Mouse (Mus musculus) myocyte (in vitro differentiated cells): Measurements from ENCODE around the gene Myo10. TPM values are rescaled to one million over a fixed set of nuclear protein-coding genes. Genes with fewer than 3 reads are reported as not detected.

Source experiments
- H3K27me3 ChIP-seq: one replicate; pipeline ENCODE4 v1.6.1; 2011; ENCODE audit not compliant: control insufficient read depth, insufficient read depth, insufficient read length
- H3K36me3 ChIP-seq: one replicate; pipeline ENCODE4 v1.6.1; 2011; ENCODE audit not compliant: control insufficient read depth, insufficient read depth
- H3K4me2 ChIP-seq: one replicate; pipeline ENCODE4 v1.6.1; 2011; ENCODE audit warnings: low read depth, control low read depth
- H3K4me3 ChIP-seq: one replicate; pipeline ENCODE4 v1.5.1; 2011; ENCODE audit warnings: mild to moderate bottlenecking, control low read depth, moderate library complexity
- H3K79me2 ChIP-seq: one replicate; pipeline ENCODE4 v1.6.1; 2011; ENCODE audit not compliant: control insufficient read depth, insufficient read depth
- H3ac ChIP-seq: one replicate; pipeline ENCODE4 v1.6.1; 2011; ENCODE audit not compliant: control insufficient read depth, insufficient read length
- CEBPB ChIP-seq: IDR thresholded peaks from 2 replicates; pipeline ENCODE4 v1.6.1; 2011; ENCODE audit warnings: mild to moderate bottlenecking, moderate library complexity; ENCODE audit not compliant: poor library complexity, insufficient read depth, severe bottlenecking
- E2F4 ChIP-seq: IDR thresholded peaks from one replicate; pipeline ENCODE4 v1.6.1; 2011; ENCODE audit warnings: mild to moderate bottlenecking, control low read depth, moderate library complexity; ENCODE audit not compliant: insufficient read depth
- MAX ChIP-seq: IDR thresholded peaks from one replicate; pipeline ENCODE4 v1.6.1; 2011; ENCODE audit warnings: low read depth, mild to moderate bottlenecking, control low read depth
- MYOD1 ChIP-seq, 3 experiments: IDR thresholded peaks; one replicate each; pipeline ENCODE4 v1.6.1; 2011; ENCODE audit warnings: control low read depth in 2 of 3, low read depth in 2 of 3, mild to moderate bottlenecking in 2 of 3, moderate library complexity in 1 of 3; ENCODE audit not compliant: insufficient read length in 2 of 3, control insufficient read depth in 1 of 3
- MYOG ChIP-seq, 3 experiments: IDR thresholded peaks; one replicate each; pipeline ENCODE4 v1.6.1; 2011; ENCODE audit warnings: control low read depth in 2 of 3, low read depth in 2 of 3, mild to moderate bottlenecking in 2 of 3; ENCODE audit not compliant: insufficient read length in 2 of 3, control insufficient read depth in 1 of 3, insufficient read depth in 1 of 3
- POLR2A ChIP-seq: IDR thresholded peaks from one replicate; pipeline ENCODE4 v1.6.1; 2011; ENCODE audit warnings: low read depth, mild to moderate bottlenecking, control low read depth, moderate library complexity; ENCODE audit not compliant: insufficient read length
- POLR2AphosphoS2 ChIP-seq: IDR thresholded peaks from one replicate; pipeline ENCODE4 v1.6.1; 2011; ENCODE audit warnings: low read depth, control low read depth; ENCODE audit not compliant: insufficient read length
- SRF ChIP-seq: IDR thresholded peaks from one replicate; pipeline ENCODE4 v1.6.1; 2011; ENCODE audit warnings: low read depth; ENCODE audit not compliant: control insufficient read depth, insufficient read length
- TCF12 ChIP-seq: IDR thresholded peaks from one replicate; pipeline ENCODE4 v1.6.1; 2011; ENCODE audit warnings: mild to moderate bottlenecking, control low read depth; ENCODE audit not compliant: poor library complexity, insufficient read depth, severe bottlenecking
- TCF3 ChIP-seq: IDR thresholded peaks from one replicate; pipeline ENCODE4 v1.6.1; 2011; ENCODE audit warnings: low read depth, control low read depth; ENCODE audit not compliant: insufficient read length
- USF1 ChIP-seq: IDR thresholded peaks from one replicate; pipeline ENCODE4 v1.6.1; 2011; ENCODE audit warnings: low read depth, mild to moderate bottlenecking, control low read depth, moderate library complexity
- polyA plus RNA-seq: library from polyadenylated mRNA; unstranded; fragments of >200 nt; fragmentation: generic; extraction: Trizol; gene quantifications from one replicate; pipeline ENCODE4 v1.2.1, GENCODE M21; 2012; ENCODE audit warnings: missing spikeins

Gene Myo10
- polyA plus RNA-seq, 1 experiment, result 71.4 TPM

DNA sequence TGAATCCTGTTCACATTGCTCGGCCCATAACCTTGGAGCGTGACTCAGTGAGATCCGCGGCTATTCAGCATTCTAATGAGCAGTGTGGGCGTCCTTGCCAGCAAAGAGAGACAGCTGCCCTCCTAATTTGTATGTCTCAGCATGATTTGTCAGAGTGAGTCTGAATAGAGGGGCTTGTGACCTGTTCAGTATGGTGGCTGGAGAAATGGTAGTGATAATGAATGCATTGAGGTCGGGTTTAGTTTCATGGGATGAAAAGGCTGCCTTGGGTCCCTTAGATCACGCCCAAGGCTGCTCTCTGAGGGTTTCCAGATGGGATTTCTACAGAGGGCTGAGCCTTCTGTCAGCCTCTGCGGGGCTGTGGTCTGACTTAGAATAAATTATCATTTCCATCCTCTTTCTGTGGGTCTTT, 139.5 kb downstream of the Myo10 start:
- Histone ChIP-seq H3ac (no peak overlapping the region), H3K27me3 (no peaks in the 10 kb centered on the region), H3K4me2 (peak overlapping the region; percentile 59), H3K79me2 (peaks cover 38% of the 10 kb centered on the region), H3K36me3 (peaks cover 42% of the 10 kb centered on the region), H3K4me3 (no peak overlapping the region)
- TF ChIP-seq MYOD1 (IDR thresholded peaks at IDR 0.05; ENCODE audit: control insufficient read depth in 1 of 3, insufficient read length in 2 of 3, low read depth in 2 of 3) (peak; percentile 58 to 93 (median 91)), CEBPB (no peak), TCF12 (peak; percentile 73), MYOG (IDR thresholded peaks at IDR 0.05; ENCODE audit: control insufficient read depth in 1 of 3, insufficient read depth in 1 of 3, insufficient read length in 2 of 3, low read depth in 2 of 3) (peak; percentile 30 to 85 (median 78))

DNA sequence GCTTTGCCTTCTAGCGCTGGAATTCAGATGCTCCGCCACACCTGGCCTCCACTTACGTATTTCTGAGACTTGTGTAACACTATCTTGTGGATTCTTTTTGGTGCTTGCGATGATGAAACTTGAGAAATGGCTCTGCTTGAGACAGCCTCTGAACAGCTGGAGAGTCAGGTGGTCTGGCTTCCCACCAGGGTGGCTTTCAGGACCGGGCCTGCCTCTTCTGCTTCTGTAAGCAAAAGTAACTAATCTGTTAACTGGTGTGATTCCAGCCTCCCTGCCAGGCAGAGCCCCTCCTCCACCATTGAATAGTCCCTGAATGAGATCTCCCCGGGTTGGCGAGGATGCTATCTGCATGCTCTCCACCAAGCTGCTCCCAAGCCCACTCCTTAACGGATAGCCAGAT, 140.0 kb downstream of the Myo10 start:
- H3K79me2 ChIP-seq, result peaks cover 41% of the 10 kb centered on the region
- H3K4me2 ChIP-seq, result peak overlapping the region; percentile 59
- H3K4me3 ChIP-seq, result no peak overlapping the region
- H3ac ChIP-seq, result no peak overlapping the region
- H3K36me3 ChIP-seq, result peaks cover 39% of the 10 kb centered on the region
- TF ChIP-seq SRF (no peak), TCF3 (peak; percentile 58), MYOD1 (IDR thresholded peaks at IDR 0.05; ENCODE audit: control insufficient read depth in 1 of 3, insufficient read length in 2 of 3, low read depth in 2 of 3) (peak; percentile 97 to 99 (median 99)), CEBPB (peak; percentile 93), E2F4 (no peak), TCF12 (peak; percentile 94), MAX (no peak), POLR2A (peak; percentile 6), USF1 (peak; percentile 76), MYOG (IDR thresholded peaks at IDR 0.05; ENCODE audit: control insufficient read depth in 1 of 3, insufficient read depth in 1 of 3, insufficient read length in 2 of 3, low read depth in 2 of 3) (peak; percentile 82 to 99 (median 96))
- H3K27me3 ChIP-seq, result no peaks in the 10 kb centered on the region

DNA sequence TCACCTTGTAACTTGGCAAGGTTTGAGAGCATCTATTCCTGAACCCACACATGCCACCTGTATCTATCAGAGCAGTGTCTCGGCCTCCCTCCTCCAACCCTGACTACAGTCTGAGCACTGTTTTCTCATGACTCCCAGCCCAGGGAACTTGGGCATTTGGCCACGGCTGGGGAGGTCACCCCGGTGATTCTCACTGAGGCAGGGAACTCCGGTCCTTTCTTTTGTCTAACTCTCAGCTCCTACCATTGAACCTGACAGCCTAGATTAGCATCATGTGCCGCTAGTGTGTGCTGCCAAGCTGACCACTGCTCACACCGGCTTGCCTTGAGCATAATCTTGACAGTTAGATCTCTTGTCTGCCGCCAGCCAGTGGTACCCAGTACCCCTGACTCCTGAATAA, 140.8 kb downstream of the Myo10 start:
- H3K36me3 ChIP-seq, result peaks cover 35% of the 10 kb centered on the region
- H3ac ChIP-seq, result no peak overlapping the region
- peaks cover 41% of the 10 kb centered on the region for H3K79me2 ChIP-seq
- H3K4me3 ChIP-seq, result no peak overlapping the region
- H3K4me2 ChIP-seq, result peak overlapping the region; percentile 49
- TF ChIP-seq CEBPB (no peak), USF1 (no peak)
- no peaks in the 10 kb centered on the region for H3K27me3 ChIP-seq

DNA sequence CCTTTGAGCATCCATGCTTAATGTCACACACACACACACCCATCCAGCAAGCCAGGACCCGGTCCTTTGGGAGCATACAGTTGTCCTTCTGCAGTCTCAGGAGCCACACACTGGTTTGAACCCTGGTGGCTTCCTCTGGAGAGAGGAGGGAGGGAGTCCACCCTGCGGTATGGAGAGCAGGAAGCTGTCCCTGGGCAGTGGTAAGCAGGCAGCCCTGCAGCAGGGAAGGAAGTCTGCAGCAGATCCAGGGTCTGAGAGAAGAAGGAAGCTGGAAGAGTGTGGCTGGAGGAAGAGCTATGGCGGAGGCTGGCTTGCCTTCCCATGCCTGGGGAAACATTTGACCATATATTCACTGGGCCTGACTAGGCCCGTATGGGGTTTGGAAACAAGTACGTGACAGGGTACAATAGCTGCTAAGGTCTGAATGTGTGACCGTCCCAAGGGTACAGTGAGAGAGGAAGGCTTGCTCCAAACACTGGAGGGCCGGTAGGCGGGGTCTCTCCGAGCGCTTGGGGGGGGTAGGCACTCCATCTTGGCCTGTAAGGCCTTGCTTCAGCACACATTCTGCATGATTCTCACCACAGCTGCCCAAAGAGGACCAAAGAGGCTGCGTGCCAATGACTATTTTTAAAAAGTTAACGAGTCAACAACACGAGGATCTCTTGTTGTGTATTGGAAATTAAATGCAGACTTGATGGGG, 142.5 kb downstream of the Myo10 start:
- Histone ChIP-seq H3K79me2 (peaks cover 44% of the 10 kb centered on the region), H3ac (no peak overlapping the region), H3K36me3 (peaks cover 30% of the 10 kb centered on the region), H3K27me3 (no peaks in the 10 kb centered on the region), H3K4me2 (no peak overlapping the region), H3K4me3 (no peak overlapping the region)
- TF ChIP-seq MYOG (IDR thresholded peaks at IDR 0.05; ENCODE audit: control insufficient read depth in 1 of 3, insufficient read depth in 1 of 3, insufficient read length in 2 of 3, low read depth in 2 of 3), result no peak
- TF ChIP-seq POLR2AphosphoS2, result no peak
- no peak for TF ChIP-seq SRF
- TF ChIP-seq CEBPB, result no peak
- TF ChIP-seq TCF12, result no peak

DNA sequence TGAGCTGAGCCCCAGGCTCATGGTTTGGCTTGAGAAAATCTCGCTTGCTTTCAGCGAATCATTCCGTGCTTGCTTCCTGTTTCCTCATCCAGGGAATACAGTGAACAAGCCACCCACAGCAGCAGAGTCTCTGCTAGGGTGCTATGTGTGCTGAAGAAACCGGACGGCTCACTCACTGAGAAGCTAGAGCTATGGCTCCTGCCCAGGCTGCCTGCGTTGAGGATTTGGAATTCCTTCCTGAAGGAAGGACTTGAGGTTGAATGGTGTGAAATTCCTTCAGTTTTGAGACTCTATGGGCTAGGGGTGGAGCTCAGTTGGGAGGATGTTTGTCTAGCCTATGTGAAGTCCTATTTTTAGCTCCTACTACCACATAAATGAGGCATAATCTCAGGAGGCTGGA, 145.5 kb downstream of the Myo10 start:
- Histone ChIP-seq H3ac (no peak overlapping the region), H3K4me3 (no peak overlapping the region), H3K4me2 (peak overlapping the region; percentile 26), H3K27me3 (no peaks in the 10 kb centered on the region), H3K79me2 (peaks cover 56% of the 10 kb centered on the region), H3K36me3 (peaks cover 40% of the 10 kb centered on the region)
- TF ChIP-seq TCF12 (no peak), USF1 (no peak), CEBPB (peak; percentile 92; the same call in 1 of the 2 replicates), E2F4 (no peak), POLR2A (peak; percentile 30), POLR2AphosphoS2 (peak; percentile 22)
